Mouse (Mus musculus) E14TG2a.4 (cell line): ENCODE data around the gene Hoxb4.

ENCODE experiments used
- CTCF ChIP-seq: conservative IDR thresholded peaks from 2 replicates; pipeline ENCODE4 v1.5.1; 2014; ENCODE audit warnings: low read length
- NANOG ChIP-seq: IDR thresholded peaks from 2 replicates; pipeline ENCODE4 v1.6.1; 2014; ENCODE audit warnings: borderline replicate concordance, low read length, mixed read lengths
- POU5F1 ChIP-seq: IDR thresholded peaks from 2 replicates; pipeline ENCODE4 v1.6.1; 2014; ENCODE audit warnings: low read length, borderline replicate concordance

GRCm38 (mm10) chr11:96337026-96337425 is 19.0 kb downstream of the Hoxb4 start:
- no peak for TF ChIP-seq CTCF
- no peak for TF ChIP-seq NANOG
- no peak for TF ChIP-seq POU5F1
